Mouse (Mus musculus): ENCODE measurements around the gene Itgad.
"Not testable (repeated sequence)": the region's sequence is repeated elsewhere in the genome, so short reads cannot be mapped to it uniquely, and the experiment has no call there.

DNA sequence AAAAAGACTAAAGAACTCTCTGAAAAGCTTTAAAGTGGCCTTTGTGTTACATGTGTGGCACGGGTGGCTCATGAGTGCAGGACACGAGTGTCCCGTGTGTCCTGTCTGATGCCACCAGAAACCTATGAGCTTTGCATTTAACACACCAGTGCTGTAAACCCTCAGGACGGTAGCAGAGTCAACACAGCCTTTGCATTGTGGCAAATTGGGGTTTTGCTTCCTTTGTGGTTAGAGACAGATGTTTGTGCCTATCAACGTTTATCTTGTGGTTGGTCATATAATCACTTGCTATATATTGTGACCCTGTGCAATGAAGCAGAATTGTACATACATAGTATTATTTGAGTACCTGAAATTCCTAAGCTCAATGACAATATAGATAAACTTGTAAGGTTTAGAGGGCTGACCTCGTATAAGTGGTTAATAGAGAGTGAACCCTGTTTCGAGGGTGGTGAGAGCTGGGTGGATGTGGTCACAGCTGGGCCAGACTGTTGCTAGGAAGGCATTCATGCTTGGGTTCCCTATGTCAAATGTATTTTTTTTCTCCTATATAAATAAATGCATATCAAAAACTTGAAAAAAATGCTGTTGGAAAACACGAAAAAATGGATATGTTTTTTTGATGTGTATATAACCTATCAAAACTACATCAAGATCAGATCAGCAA lies 4.6 kb downstream of the Itgad start:
- not testable (repeated sequence) for TF ChIP-seq CTCF (IDR thresholded peaks at IDR 0.05; ENCODE audit: borderline replicate concordance, control insufficient read depth, extremely low read depth, insufficient read depth, low read length, poor library complexity); POLR2A (IDR thresholded peaks at IDR 0.05; ENCODE audit: control insufficient read depth, extremely low read depth, insufficient read depth, low read length, poor library complexity)
